Mouse (Mus musculus) heart, adult 2 months (tissue): Measurements from ENCODE around the gene Ccdc105. TPM values are rescaled to one million over a fixed set of nuclear protein-coding genes. Genes with fewer than 3 reads are reported as not detected.

Experiments used
- DNase-seq, 2 experiments: peaks; one replicate each; pipeline ENCODE4 v3.0.0; 2021
- H3K27ac ChIP-seq: fragments of 200-600 bp; 2 replicates; pipeline ENCODE4 v1.8.1; 2022
- H3K27me3 ChIP-seq: fragments of 200-500 bp; 2 replicates; pipeline ENCODE4 v1.6.1; 2012; ENCODE audit warnings: mild to moderate bottlenecking, low read length, inconsistent platforms, mixed read lengths; ENCODE audit not compliant: control insufficient read depth, insufficient read depth
- H3K36me3 ChIP-seq: fragments of 200-500 bp; 2 replicates; pipeline ENCODE4 v1.6.1; 2012; ENCODE audit warnings: low read length, inconsistent platforms; ENCODE audit not compliant: control insufficient read depth, insufficient read depth
- H3K4me1 ChIP-seq: fragments of 200-500 bp; 2 replicates; pipeline ENCODE4 v1.6.1; 2011; ENCODE audit warnings: low read length; ENCODE audit not compliant: control insufficient read depth, insufficient read depth
- H3K4me3 ChIP-seq: fragments of 200-600 bp; 2 replicates; pipeline ENCODE4 v1.8.1; 2022
- H3K79me2 ChIP-seq: fragments of 200-500 bp; replicated peaks from 2 replicates; pipeline ENCODE4 v1.6.1; 2012; ENCODE audit warnings: mild to moderate bottlenecking, inconsistent platforms, low read length, moderate library complexity, mixed read lengths; ENCODE audit not compliant: control insufficient read depth, insufficient read depth
- H3K9ac ChIP-seq: fragments of 200-500 bp; 2 replicates; pipeline ENCODE4 v1.6.1; 2012; ENCODE audit warnings: low read depth, mild to moderate bottlenecking, control low read depth, inconsistent platforms, low read length, mixed read lengths
- CTCF ChIP-seq: fragments of 200-600 bp; IDR thresholded peaks from 2 replicates; pipeline ENCODE4 v1.8.1; 2022; ENCODE audit warnings: antibody characterized with exemption, mild to moderate bottlenecking, moderate library complexity
- EP300 ChIP-seq: fragments of 200-500 bp; IDR thresholded peaks from 2 replicates; pipeline ENCODE4 v1.6.1; 2011; ENCODE audit warnings: low read depth, low read length, control low read depth; ENCODE audit not compliant: insufficient read depth
- POLR2A ChIP-seq: fragments of 200-500 bp; IDR thresholded peaks from 2 replicates; pipeline ENCODE4 v1.6.1; 2011; ENCODE audit warnings: mild to moderate bottlenecking, low read depth, low read length, control low read depth; ENCODE audit not compliant: insufficient read depth
- WGBS: fragments of 180-500 bp; shearing (Covaris S2); methylation state at CpG from one replicate; pipeline ENCODE4 v1.1.7; 2018; 5-methylcytosine and 5-hydroxymethylcytosine counted together
- intact Hi-C: fragments of 180-260 bp; cut with DNase I; formaldehyde crosslinking; loops from one replicate; pipeline ENCODE4 v1.15.1; 2025
- polyA plus RNA-seq: library from polyadenylated mRNA; depleted of rRNA; stranded (reverse); fragments of >200 nt; gene quantifications from 2 replicates; pipeline ENCODE4 v1.2.3, GENCODE M21; 2012
- total RNA-seq, 2 experiments: library from RNA; stranded (reverse); gene quantifications; 2 replicates each; pipeline ENCODE4 v1.2.3; 2021

Ccdc105 gene
- total and polyA plus RNA-seq, 3 experiments, result not detected

DNA sequence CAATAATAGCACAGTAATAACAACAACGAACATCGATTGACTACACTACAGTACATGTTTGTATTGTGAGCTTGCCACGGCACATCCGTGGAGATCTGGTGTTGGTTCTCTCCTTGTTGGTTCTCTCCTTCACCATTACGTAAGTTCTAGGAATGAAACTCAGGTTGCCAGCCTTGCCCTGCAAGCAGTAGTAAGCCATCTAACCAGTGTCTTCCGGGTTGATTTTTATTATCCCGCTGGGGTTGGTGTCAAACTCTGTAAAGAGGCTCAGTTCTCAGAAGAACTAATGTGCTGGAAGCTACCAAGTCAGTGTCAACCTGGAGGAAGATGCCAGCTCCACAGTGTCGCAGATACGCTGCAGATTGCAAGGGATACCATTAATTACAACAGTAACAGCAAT, 26.7 kb upstream of the Ccdc105 start:
- Histone ChIP-seq H3K27ac (no peak overlapping the region), H3K27me3 (peaks cover 4% of the 10 kb centered on the region), H3K4me1 (peaks cover 1% of the 10 kb centered on the region; the same call in 1 of the 2 replicates), H3K4me3 (no peak overlapping the region; the same call in 1 of the 2 replicates), H3K9ac (no peak overlapping the region), H3K79me2 (no peaks in the 10 kb centered on the region), H3K36me3 (no peaks in the 10 kb centered on the region)
- TF ChIP-seq POLR2A (no peak), EP300 (no peak), CTCF (no peak)
- no peak for DNase-seq
- intact Hi-C loops, result no loop called here
- WGBS, result 64% methylated on average over 9 of the region's 9 CpGs

DNA sequence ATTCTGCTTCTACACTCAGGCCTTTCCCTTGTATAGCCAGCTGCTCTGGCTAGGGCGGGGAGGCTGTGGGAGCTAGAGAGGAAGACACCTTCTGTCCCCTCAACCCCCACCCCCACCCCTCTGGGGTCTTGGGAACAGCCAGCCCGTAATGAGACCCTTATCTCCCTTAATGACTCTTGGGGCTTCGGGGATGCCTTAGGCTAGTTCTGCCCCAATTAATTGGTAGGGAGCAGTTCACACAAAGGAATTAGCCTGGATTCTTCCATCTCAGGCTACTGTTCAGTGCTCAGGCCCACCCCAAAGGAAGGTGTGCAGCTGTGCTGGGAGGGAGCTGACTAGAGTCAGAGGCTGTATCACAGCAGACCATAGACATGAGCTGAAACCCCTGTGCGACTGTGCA, 23.0 kb upstream of the Ccdc105 start:
- TF ChIP-seq CTCF (no peak), POLR2A (no peak), EP300 (no peak)
- no peak overlapping the region for H3K27ac ChIP-seq
- no peak overlapping the region for H3K9ac ChIP-seq
- no peak for DNase-seq
- H3K27me3 ChIP-seq, result peaks cover 4% of the 10 kb centered on the region
- intact Hi-C loops, result no loop called here
- no peaks in the 10 kb centered on the region for H3K79me2 ChIP-seq
- no peaks in the 10 kb centered on the region for H3K36me3 ChIP-seq
- no peak overlapping the region for H3K4me3 ChIP-seq
- H3K4me1 ChIP-seq, result peaks cover 1% of the 10 kb centered on the region; the same call in 1 of the 2 replicates
- WGBS, result 38% methylated on average over 4 of the region's 4 CpGs

DNA sequence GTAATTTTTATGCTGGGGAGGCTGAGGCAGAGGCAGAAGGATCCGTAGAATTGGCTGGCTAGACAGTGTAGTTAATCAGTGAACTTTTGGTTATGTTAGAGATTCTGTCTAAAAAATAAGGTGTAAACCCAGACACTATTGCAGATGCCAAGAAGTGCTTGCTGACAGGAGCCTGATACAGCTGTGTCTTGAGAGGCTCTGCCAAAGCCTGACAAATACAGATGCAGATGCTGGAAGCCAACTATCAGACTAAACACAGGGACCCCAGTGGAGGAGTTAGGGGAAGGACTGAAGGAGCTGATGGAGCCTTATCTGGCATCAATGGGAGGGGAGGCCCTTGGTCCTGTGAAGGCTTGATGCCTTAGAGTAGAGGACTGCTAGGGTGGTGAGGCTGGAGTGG, 12.7 kb upstream of the Ccdc105 start:
- H3K36me3 ChIP-seq, result no peaks in the 10 kb centered on the region
- no peak overlapping the region for H3K4me3 ChIP-seq
- intact Hi-C loops, result no loop called here
- no peaks in the 10 kb centered on the region for H3K27me3 ChIP-seq
- H3K4me1 ChIP-seq, result no peaks in the 10 kb centered on the region
- no peak overlapping the region for H3K27ac ChIP-seq
- TF ChIP-seq POLR2A (no peak), CTCF (no peak), EP300 (no peak)
- 58% methylated on average over 1 of the region's 1 CpGs for WGBS
- H3K9ac ChIP-seq, result no peak overlapping the region
- no peak for DNase-seq
- no peaks in the 10 kb centered on the region for H3K79me2 ChIP-seq

DNA sequence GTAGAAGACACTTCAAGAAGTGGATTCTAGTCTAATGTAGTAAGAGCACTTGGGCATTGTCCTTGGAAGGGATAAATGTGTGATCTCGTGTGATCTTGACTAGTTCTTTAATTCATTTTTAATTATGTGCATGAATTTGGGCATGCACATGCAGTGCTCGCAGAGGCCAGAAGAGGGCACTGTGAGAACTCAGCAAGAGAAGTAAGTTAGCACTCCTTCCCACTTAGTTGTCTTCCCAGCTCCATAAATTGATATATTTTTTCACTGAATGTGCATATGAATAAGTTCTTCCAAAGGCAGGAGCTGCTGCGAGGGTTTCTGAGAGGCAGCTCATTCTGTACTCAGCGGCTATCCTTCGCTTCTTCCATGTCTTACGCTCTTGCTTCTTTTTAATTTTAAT, 3.2 kb upstream of the Ccdc105 start:
- peak; percentile 22 to 71 for DNase-seq
- Histone ChIP-seq H3K27ac (no peak overlapping the region), H3K9ac (no peak overlapping the region), H3K27me3 (peaks cover 5% of the 10 kb centered on the region; the same call in 1 of the 2 replicates), H3K4me1 (no peaks in the 10 kb centered on the region), H3K79me2 (no peaks in the 10 kb centered on the region), H3K4me3 (no peak overlapping the region), H3K36me3 (no peaks in the 10 kb centered on the region)
- intact Hi-C loops, result loop anchor here (1.0 to 10.0 kb wide), 2 partner anchors 360 to 909 kb away; partner anchors contain the start of genes Madcam1 and Tpgs1
- TF ChIP-seq POLR2A (no peak), CTCF (peak; percentile 100; the same call in 1 of the 2 replicates), EP300 (no peak)
- 33% methylated on average over 6 of the region's 6 CpGs for WGBS

DNA sequence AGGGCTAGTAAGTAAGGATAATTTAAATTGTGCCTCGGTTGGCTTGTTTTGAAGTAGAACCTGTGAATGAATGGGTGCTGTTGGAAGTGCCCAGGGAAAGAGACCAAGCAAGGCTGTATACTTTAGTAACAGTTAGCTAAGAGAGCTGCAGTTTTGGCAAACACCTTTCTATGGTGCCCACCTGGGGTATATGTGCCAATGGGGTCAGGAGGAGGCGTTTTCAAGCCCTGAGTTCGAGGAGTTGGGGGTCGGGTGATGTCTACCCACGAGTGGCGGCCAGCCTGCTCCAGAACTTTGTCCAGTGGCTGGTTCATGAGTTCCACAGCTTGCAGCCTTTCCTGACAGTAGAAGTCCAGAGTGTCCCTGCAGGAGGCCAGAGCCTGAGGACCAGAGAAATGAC, 3.9 kb downstream of the Ccdc105 start:
- no peaks in the 10 kb centered on the region for H3K79me2 ChIP-seq
- H3K27me3 ChIP-seq, result peaks cover 5% of the 10 kb centered on the region; the same call in 1 of the 2 replicates
- H3K27ac ChIP-seq, result no peak overlapping the region
- H3K9ac ChIP-seq, result no peak overlapping the region
- intact Hi-C loops, result no loop called here
- no peak overlapping the region for H3K4me3 ChIP-seq
- TF ChIP-seq CTCF, result no peak
- no peak for TF ChIP-seq EP300
- TF ChIP-seq POLR2A, result no peak
- DNase-seq, result no peak
- no peaks in the 10 kb centered on the region; the same call in 1 of the 2 replicates for H3K4me1 ChIP-seq
- 87% methylated on average over 6 of the region's 6 CpGs for WGBS
- no peaks in the 10 kb centered on the region for H3K36me3 ChIP-seq

DNA sequence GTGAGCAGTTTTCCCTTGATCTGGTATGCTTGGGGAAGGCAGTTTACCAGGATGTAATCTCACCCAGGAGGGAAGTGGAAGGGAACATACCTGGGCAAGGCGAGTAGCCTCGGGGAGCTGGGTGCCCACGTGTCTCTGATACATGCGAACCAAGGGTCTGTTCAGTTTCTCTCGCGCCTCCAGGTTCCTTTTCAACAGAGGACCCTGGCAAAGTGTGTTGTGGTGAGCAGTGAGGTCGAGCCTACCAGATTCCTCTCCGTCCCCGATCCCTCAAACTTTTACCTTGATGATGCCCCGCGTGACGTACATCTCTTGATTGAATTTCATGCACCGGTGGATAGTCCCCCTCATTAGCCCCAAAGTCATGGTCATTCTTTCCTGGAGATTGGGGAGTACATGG, 4.7 kb downstream of the Ccdc105 start:
- H3K27ac ChIP-seq, result no peak overlapping the region
- H3K36me3 ChIP-seq, result no peaks in the 10 kb centered on the region
- TF ChIP-seq CTCF (no peak), EP300 (no peak), POLR2A (no peak)
- no peaks in the 10 kb centered on the region; the same call in 1 of the 2 replicates for H3K4me1 ChIP-seq
- no peak overlapping the region for H3K4me3 ChIP-seq
- WGBS, result 77% methylated on average over 13 of the region's 13 CpGs
- DNase-seq, result no peak
- intact Hi-C loops, result no loop called here
- no peaks in the 10 kb centered on the region for H3K79me2 ChIP-seq
- peaks cover 5% of the 10 kb centered on the region; the same call in 1 of the 2 replicates for H3K27me3 ChIP-seq
- no peak overlapping the region for H3K9ac ChIP-seq
